Mouse (Mus musculus) yolk sac, embryonic 10.5 days (tissue): Measurements from ENCODE around the gene Sfr1.
A peak's percentile ranks its signal among the peaks of the same experiment; 100 is the strongest.

Experiments used
- DNase-seq: peaks from one replicate; pipeline ENCODE4 v3.0.0-alpha.2; 2017; ENCODE audit warnings: low spot score

The Sfr1 gene

DNA sequence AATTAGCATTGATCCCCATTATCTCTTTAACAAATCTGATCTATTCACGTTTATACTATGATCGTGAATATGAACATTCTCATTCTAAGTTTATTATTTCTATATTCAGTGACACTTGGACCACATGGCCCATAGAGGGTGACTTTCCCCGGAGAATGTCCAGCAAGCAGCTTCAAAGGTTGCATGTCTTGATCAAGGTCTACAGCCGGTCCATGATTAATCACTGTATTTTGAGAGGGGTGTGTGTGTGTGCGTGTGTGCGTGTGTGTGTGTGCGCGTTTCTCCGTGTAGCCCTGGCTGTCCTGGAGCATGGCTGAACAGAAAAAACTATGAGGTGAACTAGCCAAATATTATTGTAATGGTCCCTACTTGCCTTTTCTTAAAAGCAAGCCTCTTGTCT, 21.0 kb downstream of the Sfr1 start:
- no peak for DNase-seq

DNA sequence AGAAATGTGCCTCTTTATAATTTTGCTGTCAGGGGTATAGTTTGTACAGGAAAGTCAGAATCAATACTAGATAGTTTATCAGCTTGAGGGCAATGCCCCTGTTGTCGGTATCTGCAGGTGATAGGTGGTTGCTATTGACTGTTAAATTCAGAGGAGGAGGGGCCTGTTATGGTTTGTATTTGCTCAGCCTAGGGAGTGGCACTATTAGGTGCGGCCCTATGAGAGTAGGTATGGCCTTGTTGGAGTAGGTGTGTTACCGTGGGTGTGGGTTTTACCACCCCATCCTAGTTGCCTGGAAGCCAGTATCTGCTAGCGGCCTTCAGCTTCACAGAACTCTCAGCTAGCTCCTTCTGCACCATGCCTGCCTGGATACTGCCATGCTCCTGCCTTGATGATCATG, 22.4 kb downstream of the Sfr1 start:
- no peak for DNase-seq

DNA sequence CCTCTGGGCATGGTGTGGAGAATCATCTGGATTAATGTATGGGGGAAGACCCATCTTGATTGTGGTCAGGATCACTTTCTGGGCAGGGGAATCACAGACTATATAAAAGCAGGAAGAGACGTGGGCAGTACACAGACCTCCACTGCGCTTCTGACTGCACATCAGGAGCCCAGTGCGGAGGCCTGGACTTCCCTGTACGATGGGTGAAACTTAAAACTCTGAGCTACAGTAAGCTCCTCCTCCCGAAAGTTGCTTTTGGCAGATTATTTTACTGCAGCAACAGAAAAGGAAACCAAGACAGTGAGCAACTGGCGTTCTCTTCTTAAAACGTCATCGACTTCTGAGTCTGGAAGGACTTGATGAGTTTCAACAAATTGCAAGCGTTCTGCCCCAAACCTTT, 23.4 kb downstream of the Sfr1 start:
- no peak for DNase-seq

DNA sequence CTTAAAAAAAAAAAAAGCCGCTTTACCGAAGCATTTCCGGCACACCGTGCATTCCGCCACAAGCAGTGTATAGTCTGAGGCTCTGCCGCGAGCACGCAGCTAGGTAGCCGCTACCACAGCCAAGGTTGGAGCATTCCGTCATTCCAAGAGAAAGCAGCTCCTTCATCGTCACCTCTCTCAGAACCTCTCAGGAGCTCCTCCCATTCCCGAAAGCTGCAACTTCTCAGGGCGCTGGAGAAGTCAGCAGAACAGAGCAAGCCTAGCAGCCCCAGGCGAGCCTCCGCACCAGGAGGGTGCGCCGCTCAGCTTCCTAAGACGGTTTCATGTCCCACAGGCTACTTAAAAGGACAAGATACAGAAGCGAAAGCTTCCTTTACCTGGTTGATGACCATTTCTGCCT, 24.1 kb downstream of the Sfr1 start:
- peak; percentile 22 for DNase-seq

DNA sequence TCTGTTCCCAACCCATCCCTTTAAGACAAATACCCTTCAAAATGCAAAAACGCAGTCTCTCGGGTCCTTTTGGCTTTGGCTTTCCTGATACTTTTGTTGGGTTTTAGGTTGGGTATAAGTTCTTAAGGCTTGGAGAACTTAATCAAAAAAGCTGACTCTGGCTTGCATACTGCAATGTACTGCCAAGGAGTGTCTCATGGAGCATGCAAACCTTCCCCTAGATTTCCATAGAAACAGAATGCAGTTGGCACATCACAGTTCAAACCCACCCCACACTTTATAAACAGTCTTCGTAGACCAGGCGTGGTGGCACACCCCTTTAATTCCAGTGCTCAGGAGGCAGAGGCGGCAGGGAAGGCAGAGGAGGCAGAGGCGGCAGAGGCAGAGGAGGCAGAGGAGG, 46.4 kb downstream of the Sfr1 start:
- DNase-seq = no peak

DNA sequence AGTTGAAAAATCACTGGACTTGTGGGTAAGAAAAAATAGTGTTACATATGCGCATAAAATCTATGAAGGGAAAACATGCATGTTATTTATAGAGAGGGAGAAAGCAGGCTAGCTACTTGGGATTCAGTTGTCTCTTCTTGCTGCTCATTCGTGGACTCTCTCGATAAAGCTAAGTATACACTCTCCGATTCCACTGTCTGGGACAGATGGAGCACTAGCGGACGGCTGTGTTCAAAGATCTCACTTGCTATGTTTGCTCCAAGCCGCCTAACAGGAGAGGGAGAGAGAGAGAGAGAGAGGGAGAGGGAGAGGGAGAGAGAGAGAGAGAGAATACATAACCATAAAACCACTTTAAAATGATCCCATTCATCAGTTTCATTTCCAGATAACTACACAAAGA, 48.7 kb downstream of the Sfr1 start:
- DNase-seq = no peak

DNA sequence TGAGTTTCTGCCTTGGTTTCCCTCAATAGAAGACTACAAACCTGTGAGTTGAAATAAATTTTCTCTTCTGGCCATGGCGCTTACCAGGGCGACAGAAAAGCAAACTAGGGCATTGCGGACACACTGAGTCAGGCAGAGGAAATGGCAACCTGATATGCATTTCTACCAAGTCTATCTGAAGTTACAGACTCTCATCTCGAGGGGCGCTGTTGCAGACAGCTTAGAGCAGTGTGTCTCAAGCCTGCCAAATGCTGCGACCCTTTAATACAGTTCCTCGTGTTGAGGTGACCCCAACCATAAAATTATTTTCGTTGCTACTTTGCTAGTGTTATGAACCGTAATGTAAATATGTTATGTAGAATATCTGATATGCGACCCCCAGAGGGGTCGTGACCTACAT, 49.5 kb downstream of the Sfr1 start:
- no peak for DNase-seq

DNA sequence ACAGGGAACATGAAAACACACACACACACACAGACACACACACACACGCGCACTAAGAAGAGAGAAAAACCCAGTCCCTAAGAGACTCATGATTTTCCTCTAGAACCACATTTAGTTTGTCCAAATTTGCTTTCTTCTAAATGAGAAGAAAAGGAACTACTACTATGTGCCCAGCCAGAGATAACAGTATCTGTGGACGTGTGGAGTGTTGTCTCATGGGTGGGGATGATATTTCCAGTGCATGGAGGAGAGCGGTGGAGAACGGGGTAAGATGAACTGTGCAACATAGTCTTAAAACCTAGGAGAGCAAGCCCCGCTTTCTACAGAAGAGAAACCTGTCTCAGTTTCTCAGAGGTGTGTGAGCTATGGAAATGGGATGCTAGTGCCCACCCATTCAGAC, 52.4 kb downstream of the Sfr1 start:
- DNase-seq = no peak
